Mouse (Mus musculus): ENCODE results near the gene Mrps7. TPM values are rescaled to one million over a fixed set of nuclear protein-coding genes. Genes with fewer than 3 reads are reported as not detected.

The Mrps7 gene
- polyA plus RNA-seq, 1 experiment: 9.3 TPM

DNA sequence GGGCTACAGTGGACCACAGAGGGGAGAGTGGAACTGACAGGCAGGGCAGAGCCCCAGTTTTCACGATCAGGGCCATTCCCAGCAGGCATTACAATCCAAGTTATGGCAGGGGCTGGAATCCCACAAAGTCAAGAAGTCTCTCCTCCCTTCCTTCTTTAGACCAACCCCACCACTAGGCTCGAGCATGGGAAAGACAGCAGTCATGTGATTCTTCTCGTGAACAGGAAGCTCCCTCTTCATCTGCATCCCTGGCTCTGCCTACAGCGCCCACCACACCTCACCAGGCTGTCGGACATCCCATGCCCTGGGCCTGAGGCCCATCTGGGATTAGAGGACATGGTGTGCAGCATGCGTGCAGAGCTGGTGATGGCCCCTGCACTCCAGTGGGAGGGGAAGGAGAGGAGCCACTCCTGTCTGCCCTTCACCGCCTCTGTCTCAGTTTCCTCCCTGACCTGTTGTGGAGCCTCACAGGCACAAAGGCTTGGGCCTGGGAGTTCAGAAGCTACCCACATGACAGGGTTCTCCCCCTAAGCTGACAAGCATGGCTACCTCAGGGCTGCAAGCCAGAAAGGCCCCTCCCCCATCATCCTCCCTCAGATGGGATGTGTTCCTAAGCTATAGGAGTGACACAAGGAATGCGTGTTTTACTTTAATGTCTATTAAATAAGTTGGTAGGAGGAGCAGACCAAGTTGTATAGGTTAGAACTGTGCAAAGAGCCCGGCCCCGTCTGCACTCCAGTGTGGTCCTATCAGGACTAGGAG is 10.8 kb downstream of the Mrps7 start:
- Histone ChIP-seq H3K4me3 (ENCODE audit: control insufficient read depth, low read depth, low read length) (no peak overlapping the region), H3K36me3 (ENCODE audit: control insufficient read depth, insufficient read depth, low read length) (peaks cover 3% of the 10 kb centered on the region), H3K4me1 (ENCODE audit: control insufficient read depth, insufficient read depth, low read length) (peaks cover 8% of the 10 kb centered on the region), H3K27me3 (ENCODE audit: control insufficient read depth, insufficient read depth, low read length) (no peaks in the 10 kb centered on the region), H3K27ac (ENCODE audit: control insufficient read depth, insufficient read depth, low read depth, low read length) (no peak overlapping the region; the same call in 1 of the 2 replicates)
- TF ChIP-seq POLR2A (IDR thresholded peaks at IDR 0.05; ENCODE audit: control insufficient read depth, low read depth, low read length) (0 out of 2 replicates have a peak, but pooled peaks have one; percentile 26), CTCF (IDR thresholded peaks at IDR 0.05; ENCODE audit: control insufficient read depth, insufficient read depth, insufficient replicate concordance, low read depth, low read length) (no peak)

DNA sequence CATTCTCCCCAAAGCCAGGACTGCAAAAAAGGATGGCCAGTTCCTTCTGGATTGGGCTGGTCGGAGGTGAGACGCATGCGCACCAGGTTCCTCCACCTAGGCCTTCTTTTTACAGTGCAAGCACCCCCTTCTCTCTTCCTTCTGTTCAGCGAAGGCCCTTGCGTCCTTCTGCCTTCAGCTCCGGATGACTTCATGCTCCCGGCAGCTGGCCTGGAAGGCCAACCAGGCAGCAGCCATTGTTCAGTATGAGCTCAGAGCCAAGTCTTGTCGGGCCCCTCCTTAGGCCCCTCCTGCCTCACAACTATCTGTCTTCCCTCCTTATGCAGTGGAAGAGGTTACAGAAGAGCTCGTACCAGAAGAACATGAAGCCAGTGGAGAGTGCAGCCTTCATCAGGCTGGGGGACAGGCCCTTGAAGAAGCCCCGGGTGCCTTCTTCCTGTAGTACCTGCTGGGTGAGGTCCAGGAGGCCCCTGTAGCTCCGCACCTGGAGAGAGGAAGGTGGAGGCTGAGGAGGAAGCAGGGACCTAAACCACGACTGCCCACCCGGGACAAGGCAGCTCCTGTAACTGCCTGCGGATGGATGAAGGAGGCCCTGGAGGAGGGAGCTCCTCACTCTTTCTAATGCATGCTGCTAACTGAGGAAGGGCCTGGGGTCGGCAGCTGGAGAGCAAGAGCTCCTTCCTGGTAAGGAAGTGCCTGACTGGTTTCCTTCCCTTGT is 11.5 kb downstream of the Mrps7 start:
- H3K36me3 ChIP-seq (ENCODE audit: control insufficient read depth, insufficient read depth, low read length): peaks cover 3% of the 10 kb centered on the region
- H3K27ac ChIP-seq (ENCODE audit: control insufficient read depth, insufficient read depth, low read depth, low read length): peak overlapping the region; percentile 64

DNA sequence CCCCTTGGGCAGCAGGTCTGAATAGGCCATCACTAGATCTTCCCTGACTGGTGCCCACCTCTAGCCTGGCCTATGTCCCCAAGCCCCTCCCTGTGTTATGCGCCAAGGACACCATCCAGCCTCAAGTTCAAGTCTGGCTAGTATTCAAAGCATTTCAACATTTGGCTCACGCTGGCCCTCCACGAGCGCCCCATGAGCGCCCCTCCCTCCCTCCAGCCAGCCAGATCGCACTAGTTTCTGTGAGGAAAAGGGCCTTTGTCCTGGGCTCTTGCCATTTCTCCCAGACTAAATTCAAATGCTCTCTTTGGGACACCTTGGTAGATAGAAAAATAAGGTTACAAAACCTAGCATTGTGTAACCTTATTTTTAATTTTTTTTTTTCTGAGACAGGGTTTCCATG is 12.2 kb downstream of the Mrps7 start:
- H3K36me3 ChIP-seq (ENCODE audit: control insufficient read depth, insufficient read depth, low read length): peaks cover 3% of the 10 kb centered on the region
- peaks cover 8% of the 10 kb centered on the region for H3K4me1 ChIP-seq (ENCODE audit: control insufficient read depth, insufficient read depth, low read length)
- no peaks in the 10 kb centered on the region for H3K27me3 ChIP-seq (ENCODE audit: control insufficient read depth, insufficient read depth, low read length)
- no peak overlapping the region for H3K27ac ChIP-seq (ENCODE audit: control insufficient read depth, insufficient read depth, low read depth, low read length)
- TF ChIP-seq POLR2A (IDR thresholded peaks at IDR 0.05; ENCODE audit: control insufficient read depth, low read depth, low read length): no peak
- no peak for TF ChIP-seq CTCF (IDR thresholded peaks at IDR 0.05; ENCODE audit: control insufficient read depth, insufficient read depth, insufficient replicate concordance, low read depth, low read length)
- H3K4me3 ChIP-seq (ENCODE audit: control insufficient read depth, low read depth, low read length): no peak overlapping the region

More for the DNA sequence above, 11.5 kb downstream of the Mrps7 start:
- peaks cover 8% of the 10 kb centered on the region for H3K4me1 ChIP-seq (ENCODE audit: control insufficient read depth, insufficient read depth, low read length)
- no peaks in the 10 kb centered on the region for H3K27me3 ChIP-seq (ENCODE audit: control insufficient read depth, insufficient read depth, low read length)
- no peak overlapping the region for H3K4me3 ChIP-seq (ENCODE audit: control insufficient read depth, low read depth, low read length)
- no peak for TF ChIP-seq CTCF (IDR thresholded peaks at IDR 0.05; ENCODE audit: control insufficient read depth, insufficient read depth, insufficient replicate concordance, low read depth, low read length)
- TF ChIP-seq POLR2A (IDR thresholded peaks at IDR 0.05; ENCODE audit: control insufficient read depth, low read depth, low read length): no peak

DNA sequence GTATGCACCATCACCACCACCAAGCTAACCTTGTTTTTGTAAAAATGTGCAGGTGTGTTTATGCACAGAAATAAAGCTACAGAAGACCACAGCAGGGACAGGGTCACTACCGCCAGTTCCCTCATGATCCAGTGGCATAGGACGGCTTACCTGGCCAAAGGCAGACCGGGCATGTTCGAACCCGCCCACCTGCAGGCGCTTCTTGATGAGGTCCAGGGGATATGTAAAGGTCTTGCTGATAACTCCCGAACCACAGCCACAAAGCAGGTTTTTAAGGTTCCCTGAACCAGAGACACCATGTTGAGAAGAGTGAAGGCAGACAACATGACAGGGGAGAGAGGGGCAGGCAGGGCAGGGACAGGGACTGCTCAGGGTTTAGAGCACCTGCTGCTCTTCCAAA is 12.6 kb downstream of the Mrps7 start:
- no peaks in the 10 kb centered on the region for H3K27me3 ChIP-seq (ENCODE audit: control insufficient read depth, insufficient read depth, low read length)
- peaks cover 8% of the 10 kb centered on the region for H3K4me1 ChIP-seq (ENCODE audit: control insufficient read depth, insufficient read depth, low read length)
- peaks cover 3% of the 10 kb centered on the region for H3K36me3 ChIP-seq (ENCODE audit: control insufficient read depth, insufficient read depth, low read length)
- TF ChIP-seq POLR2A (IDR thresholded peaks at IDR 0.05; ENCODE audit: control insufficient read depth, low read depth, low read length) (no peak), CTCF (IDR thresholded peaks at IDR 0.05; ENCODE audit: control insufficient read depth, insufficient read depth, insufficient replicate concordance, low read depth, low read length) (no peak)
- H3K27ac ChIP-seq (ENCODE audit: control insufficient read depth, insufficient read depth, low read depth, low read length): no peak overlapping the region
- no peak overlapping the region for H3K4me3 ChIP-seq (ENCODE audit: control insufficient read depth, low read depth, low read length)

DNA sequence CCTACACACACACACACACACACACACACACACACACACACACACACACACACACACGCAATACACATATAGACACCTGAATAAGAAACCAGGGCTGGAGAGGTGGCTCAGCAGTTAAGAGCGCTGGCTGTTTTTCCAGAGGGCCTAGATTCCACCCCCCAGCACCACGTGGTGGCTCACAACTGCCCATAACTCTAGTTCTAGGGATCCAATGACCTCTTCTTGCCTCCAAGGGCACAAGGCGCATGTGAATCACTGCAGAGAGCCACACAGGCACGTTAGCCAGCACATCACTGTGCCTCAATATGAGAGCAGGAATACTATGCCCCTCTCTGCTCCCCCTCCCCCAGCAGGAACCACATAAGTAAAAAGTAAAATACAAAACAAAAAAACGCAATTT is 13.2 kb downstream of the Mrps7 start:
- Histone ChIP-seq H3K27ac (ENCODE audit: control insufficient read depth, insufficient read depth, low read depth, low read length) (no peak overlapping the region), H3K4me1 (ENCODE audit: control insufficient read depth, insufficient read depth, low read length) (peaks cover 4% of the 10 kb centered on the region)

DNA sequence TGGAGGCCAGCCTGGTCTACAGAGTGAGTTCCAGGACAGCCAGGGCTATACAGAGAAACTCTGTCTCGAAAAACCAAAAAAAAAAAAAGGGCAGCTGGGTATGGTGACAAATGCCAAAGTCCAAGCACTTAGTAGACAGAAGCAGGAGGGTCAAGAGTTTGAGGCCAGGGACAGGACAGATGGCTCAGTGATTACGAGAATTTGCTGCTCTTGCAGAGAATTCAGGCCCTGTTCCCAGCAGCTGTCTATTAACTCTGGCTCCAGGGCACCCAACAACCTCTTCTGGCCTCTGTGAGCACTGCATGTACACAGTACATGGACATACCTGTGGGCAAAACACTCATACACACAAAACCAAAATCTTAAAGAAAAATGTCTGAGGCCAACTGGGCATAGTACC is 14.3 kb downstream of the Mrps7 start:
- no peaks in the 10 kb centered on the region; the same call in 1 of the 2 replicates for H3K36me3 ChIP-seq (ENCODE audit: control insufficient read depth, insufficient read depth, low read length)
- no peak overlapping the region for H3K27ac ChIP-seq (ENCODE audit: control insufficient read depth, insufficient read depth, low read depth, low read length)
- H3K4me1 ChIP-seq (ENCODE audit: control insufficient read depth, insufficient read depth, low read length): peaks cover 3% of the 10 kb centered on the region
- H3K27me3 ChIP-seq (ENCODE audit: control insufficient read depth, insufficient read depth, low read length): no peaks in the 10 kb centered on the region
- TF ChIP-seq POLR2A (IDR thresholded peaks at IDR 0.05; ENCODE audit: control insufficient read depth, low read depth, low read length) (no peak), CTCF (IDR thresholded peaks at IDR 0.05; ENCODE audit: control insufficient read depth, insufficient read depth, insufficient replicate concordance, low read depth, low read length) (no peak)
- H3K4me3 ChIP-seq (ENCODE audit: control insufficient read depth, low read depth, low read length): no peak overlapping the region

More for the DNA sequence above, 13.2 kb downstream of the Mrps7 start:
- Histone ChIP-seq H3K4me3 (ENCODE audit: control insufficient read depth, low read depth, low read length) (no peak overlapping the region), H3K27me3 (ENCODE audit: control insufficient read depth, insufficient read depth, low read length) (no peaks in the 10 kb centered on the region), H3K36me3 (ENCODE audit: control insufficient read depth, insufficient read depth, low read length) (peaks cover under 1% of the 10 kb centered on the region)
- TF ChIP-seq POLR2A (IDR thresholded peaks at IDR 0.05; ENCODE audit: control insufficient read depth, low read depth, low read length) (no peak), CTCF (IDR thresholded peaks at IDR 0.05; ENCODE audit: control insufficient read depth, insufficient read depth, insufficient replicate concordance, low read depth, low read length) (no peak)

All from testis, adult 2 months (tissue).